Mouse (Mus musculus) cortical plate, adult 2 months (tissue): ENCODE data around the gene Snapin. TPM values are rescaled to one million over a fixed set of nuclear protein-coding genes. Genes with fewer than 3 reads are reported as not detected.

Experiments used
- H3K27ac ChIP-seq: fragments of 200-500 bp; 2 replicates; pipeline ENCODE4 v1.5.1; 2012; ENCODE audit warnings: low read length, control low read depth, inconsistent platforms; ENCODE audit not compliant: insufficient read depth
- H3K4me1 ChIP-seq: fragments of 200-500 bp; 2 replicates; pipeline ENCODE4 v1.6.1; 2011; ENCODE audit warnings: low read length; ENCODE audit not compliant: control insufficient read depth, insufficient read depth
- H3K4me3 ChIP-seq: fragments of 200-500 bp; 2 replicates; pipeline ENCODE4 v1.5.1; 2011; ENCODE audit warnings: mild to moderate bottlenecking, low read length, control low read depth; ENCODE audit not compliant: insufficient read depth
- CTCF ChIP-seq: fragments of 200-500 bp; IDR thresholded peaks from 2 replicates; pipeline ENCODE4 v1.5.1; 2011; ENCODE audit warnings: mild to moderate bottlenecking, control low read depth, low read length; ENCODE audit not compliant: insufficient read depth; ENCODE audit errors: extremely low read depth
- POLR2A ChIP-seq: fragments of 200-500 bp; IDR thresholded peaks from 2 replicates; pipeline ENCODE4 v1.6.1; 2011; ENCODE audit warnings: mild to moderate bottlenecking, low read length, control low read depth; ENCODE audit not compliant: insufficient read depth; ENCODE audit errors: extremely low read depth
- polyA plus RNA-seq: library from polyadenylated mRNA; depleted of rRNA; stranded (reverse); fragments of >200 nt; gene quantifications from 2 replicates; pipeline ENCODE4 v1.2.3, GENCODE M21; 2012

Snapin gene
- polyA plus RNA-seq, 1 experiment, result 73.2 TPM

- Histone ChIP-seq H3K27ac (no peak overlapping the region), H3K4me3 (no peak overlapping the region), H3K4me1 (no peaks in the 10 kb centered on the region)
- TF ChIP-seq CTCF, result no peak
- no peak for TF ChIP-seq POLR2A
These were observed 25.0 kb upstream of the Snapin start for GRCm38 (mm10) chr3:90515789-90516188.

- no peak for TF ChIP-seq POLR2A
- TF ChIP-seq CTCF, result no peak
- H3K4me3 ChIP-seq, result peak overlapping the region; percentile 28
- H3K4me1 ChIP-seq, result no peaks in the 10 kb centered on the region
- peak overlapping the region; percentile 44 for H3K27ac ChIP-seq
These were observed 24.4 kb upstream of the Snapin start for GRCm38 (mm10) chr3:90515242-90515641.

- H3K4me3 ChIP-seq, result peak overlapping the region; percentile 28
- H3K27ac ChIP-seq, result peak overlapping the region; percentile 44
- TF ChIP-seq CTCF (no peak), POLR2A (peak; percentile 49; the same call in 1 of the 2 replicates)
- no peaks in the 10 kb centered on the region for H3K4me1 ChIP-seq
These were observed 23.9 kb upstream of the Snapin start for GRCm38 (mm10) chr3:90514691-90515090.

- TF ChIP-seq POLR2A (peak; percentile 73), CTCF (no peak)
- peak within 1 kb of the TSS; percentile 28 for H3K4me3 ChIP-seq
- H3K4me1 ChIP-seq, result no peaks in the 10 kb centered on the region
- peak within 1 kb of the TSS; percentile 54 for H3K27ac ChIP-seq
These were observed 23.2 kb upstream of the Snapin start, which contains the start of the genes S100a1 and S100a13 for GRCm38 (mm10) chr3:90513796-90514590. S100a1 (minus strand) TSS chr3:90514392. S100a13 (plus strand) TSS chr3:90514435.

- peak overlapping the region; percentile 54; the same call in 1 of the 2 replicates for H3K27ac ChIP-seq
- no peaks in the 10 kb centered on the region; the same call in 1 of the 2 replicates for H3K4me1 ChIP-seq
- H3K4me3 ChIP-seq, result peak overlapping the region; percentile 28; the same call in 1 of the 2 replicates
- TF ChIP-seq POLR2A, result no peak
- TF ChIP-seq CTCF, result no peak
These were observed 22.3 kb upstream of the Snapin start for GRCm38 (mm10) chr3:90512948-90513642.

GRCm38 (mm10) chr3:90512276-90512675, 21.4 kb upstream of the Snapin start:
- no peak overlapping the region; the same call in 1 of the 2 replicates for H3K4me3 ChIP-seq
- H3K27ac ChIP-seq, result no peak overlapping the region
- no peak for TF ChIP-seq POLR2A
- H3K4me1 ChIP-seq, result peaks cover 3% of the 10 kb centered on the region; the same call in 1 of the 2 replicates

GRCm38 (mm10) chr3:90509747-90510123, 18.9 kb upstream of the Snapin start:
- TF ChIP-seq CTCF (no peak), POLR2A (no peak)
- Histone ChIP-seq H3K4me3 (peak overlapping the region; percentile 86; the same call in 1 of the 2 replicates), H3K27ac (no peak overlapping the region), H3K4me1 (peaks cover 6% of the 10 kb centered on the region; the same call in 1 of the 2 replicates)

- Histone ChIP-seq H3K4me1 (peaks cover 6% of the 10 kb centered on the region; the same call in 1 of the 2 replicates), H3K4me3 (peak within 1 kb of the TSS; percentile 86), H3K27ac (peak within 1 kb of the TSS; percentile 49)
- TF ChIP-seq CTCF (no peak), POLR2A (peak; percentile 62; the same call in 1 of the 2 replicates)
These were observed 18.3 kb upstream of the Snapin start, which contains the start of gene Chtop for GRCm38 (mm10) chr3:90508950-90509746. Chtop (minus strand) TSS chr3:90509498.
